Mouse (Mus musculus) cerebral cortex, adult 2 months (tissue): Measurements from ENCODE around the gene Trappc12.

ENCODE experiments used
- WGBS: fragments of 180-500 bp; shearing (Covaris S2); methylation state at CpG from one replicate; pipeline ENCODE4 v1.1.7; 2018; 5-methylcytosine and 5-hydroxymethylcytosine counted together

Trappc12 gene

GRCm38 (mm10) chr12:28686199-28686879 is 63.9 kb downstream of the Trappc12 start:
- 64% methylated on average over 8 of the region's 8 CpGs for WGBS

GRCm38 (mm10) chr12:28685771-28686170 is 64.5 kb downstream of the Trappc12 start:
- 73% methylated on average over 3 of the region's 3 CpGs for WGBS

GRCm38 (mm10) chr12:28684674-28685073 is 65.6 kb downstream of the Trappc12 start:
- 47% methylated on average over 1 of the region's 1 CpGs for WGBS

- 56% methylated on average over 5 of the region's 5 CpGs for WGBS
Measured at GRCm38 (mm10) chr12:28675925-28676209, 74.4 kb downstream of the Trappc12 start.

DNA sequence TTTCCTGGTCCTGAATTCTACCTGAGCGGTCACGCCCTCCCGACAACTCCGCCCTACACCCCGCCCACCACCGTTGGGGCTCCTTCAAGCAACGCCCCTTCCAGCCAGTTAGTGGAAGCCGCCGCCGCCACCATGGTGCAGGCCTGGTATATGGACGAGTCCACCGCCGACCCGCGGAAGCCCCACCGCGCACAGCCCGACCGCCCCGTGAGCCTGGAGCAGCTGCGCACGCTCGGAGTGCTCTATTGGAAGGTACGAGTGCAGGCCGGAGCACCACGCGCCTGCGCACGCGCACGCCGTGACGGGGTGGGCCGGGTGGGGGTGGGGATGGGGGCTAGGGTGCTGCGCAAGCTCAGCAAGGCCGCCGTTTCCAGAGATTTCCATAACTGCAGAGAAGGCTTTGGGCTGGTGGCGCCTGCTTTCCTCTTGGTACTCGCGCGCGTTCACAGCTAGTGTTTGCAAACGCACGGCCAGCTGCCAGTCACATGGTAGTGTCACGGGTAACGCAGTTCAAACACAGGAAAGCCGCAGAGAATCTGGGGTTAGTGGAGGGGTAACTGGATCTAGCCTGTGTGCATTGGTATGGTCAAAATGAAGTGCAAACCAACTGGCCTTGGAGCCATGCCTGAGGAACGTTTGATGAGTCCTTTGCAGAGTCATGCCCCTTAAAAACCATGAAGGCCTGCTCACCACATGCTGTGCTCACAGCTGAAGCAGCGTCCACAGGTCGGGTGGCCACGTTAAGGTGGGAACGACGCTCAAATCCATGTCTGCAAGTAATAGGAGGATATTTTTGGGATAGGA is 74.9 kb downstream of the Trappc12 start, which contains the start of gene Adi1:
Gene Adi1, plus strand, starts transcription at position 111 of the 804 bp plus-strand sequence.
- WGBS: 2% methylated on average over 53 of the region's 53 CpGs

- WGBS: 82% methylated on average over 10 of the region's 10 CpGs
Measured at GRCm38 (mm10) chr12:28674038-28674720, 76.1 kb downstream of the Trappc12 start.

DNA sequence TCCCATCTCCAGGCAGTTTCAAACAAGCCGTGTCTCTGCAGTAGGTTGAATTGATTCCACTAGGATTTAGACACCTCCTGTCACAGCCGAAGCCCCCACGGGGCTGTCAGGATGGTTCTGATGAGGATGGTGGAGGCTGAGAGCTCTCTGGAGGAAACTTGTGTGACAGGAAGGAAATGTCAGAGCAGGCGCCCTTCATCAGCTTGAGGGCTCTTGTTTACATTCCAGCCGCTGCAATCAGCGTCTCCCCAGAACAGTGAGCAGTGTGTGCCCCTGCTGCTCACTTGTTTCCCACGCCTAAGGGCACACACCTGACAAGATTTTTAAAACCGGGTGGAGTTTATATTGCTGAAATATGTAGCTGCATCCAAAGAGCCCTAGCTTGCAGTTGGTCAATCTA is 83.0 kb downstream of the Trappc12 start:
- 63% methylated on average over 8 of the region's 8 CpGs for WGBS

DNA sequence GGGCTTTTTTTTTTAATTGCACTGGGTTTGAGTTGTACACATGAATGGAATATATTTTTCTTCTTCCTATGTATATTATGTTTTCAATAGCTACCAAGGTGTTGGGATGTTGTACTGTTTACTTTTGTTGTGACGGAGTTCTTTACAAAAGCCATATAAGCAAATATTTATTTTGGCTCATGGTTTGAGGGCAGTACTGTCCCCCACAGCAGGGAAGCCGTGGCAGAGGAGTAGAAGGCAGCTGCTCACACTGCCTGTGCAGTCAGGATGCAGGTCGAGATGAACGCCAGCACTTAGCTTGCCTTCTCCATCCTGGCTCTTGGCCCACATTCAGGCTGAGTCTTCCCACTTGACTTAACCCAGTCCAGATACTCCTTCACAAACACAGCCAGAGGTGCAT is 83.5 kb downstream of the Trappc12 start:
- WGBS: 74% methylated on average over 4 of the region's 4 CpGs

DNA sequence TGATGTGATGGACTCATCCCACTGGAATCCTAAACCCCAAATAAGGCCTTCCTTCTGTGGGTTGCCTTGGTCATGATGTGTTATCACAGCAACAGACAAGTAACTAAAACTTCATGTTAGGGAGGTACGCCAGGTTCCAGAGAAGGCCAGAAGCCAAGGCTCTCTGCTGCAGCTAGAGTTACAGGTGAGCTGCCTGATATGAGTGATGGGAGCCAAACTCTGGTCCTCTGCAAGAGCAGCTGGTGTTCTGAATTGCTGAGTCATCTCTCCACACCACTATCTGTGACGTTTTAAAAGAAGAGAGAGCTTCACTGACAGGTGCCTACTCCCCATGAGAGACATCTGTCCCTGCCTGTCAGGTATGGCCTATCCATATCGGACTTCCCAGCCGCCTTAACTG is 87.6 kb downstream of the Trappc12 start:
- 88% methylated on average over 4 of the region's 4 CpGs for WGBS

DNA sequence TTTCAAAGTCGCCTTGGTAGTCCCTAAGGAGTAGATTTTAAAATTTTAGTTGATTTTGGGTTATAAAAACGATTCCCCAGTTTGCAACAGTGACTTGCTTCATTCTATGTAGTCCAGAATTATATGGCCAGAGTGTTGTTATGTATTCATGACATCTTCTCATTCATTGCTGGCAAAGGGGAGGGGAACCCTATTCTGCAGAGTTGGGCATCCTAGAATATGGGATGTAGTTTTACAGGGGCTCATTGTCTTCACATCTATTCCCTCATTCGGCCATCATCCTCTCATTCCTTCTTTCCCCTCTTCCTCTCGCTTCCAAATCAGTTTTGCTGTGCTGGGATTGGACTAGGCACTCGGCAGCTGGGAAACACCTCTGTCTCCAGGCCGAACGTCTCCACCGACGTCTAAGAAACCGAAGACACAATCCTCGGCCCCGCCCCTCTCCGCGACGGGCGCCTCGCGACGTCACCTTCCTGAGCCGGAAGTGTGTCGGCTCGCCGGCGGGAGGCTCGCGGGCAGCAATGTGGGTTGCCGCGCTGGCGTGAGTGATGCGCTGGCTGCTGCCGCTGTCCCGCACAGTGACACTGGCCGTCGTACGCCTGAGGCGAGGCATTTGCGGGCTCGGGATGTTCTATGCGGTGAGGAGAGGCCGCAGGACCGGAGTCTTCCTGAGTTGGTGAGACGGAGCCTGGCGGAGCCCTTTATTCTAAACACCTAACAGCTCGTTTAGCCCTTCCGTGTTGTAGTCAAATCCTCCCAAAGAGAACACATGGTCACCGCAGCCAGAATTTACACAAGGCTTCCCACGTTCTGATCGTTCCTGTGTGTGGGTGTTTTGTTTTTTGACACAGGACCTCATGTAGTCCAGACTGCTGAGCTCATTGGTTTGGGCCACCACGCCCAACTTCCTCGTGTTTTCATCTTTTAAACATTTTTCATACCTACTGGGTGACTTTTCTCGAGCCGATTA is 100.8 kb downstream of the Trappc12 start, which contains the start of gene Rnaseh1:
Gene Rnaseh1, plus strand, starts transcription at position 462 of the 970 bp plus-strand sequence.
- 2% methylated on average over 52 of the region's 52 CpGs for WGBS
